Comparison of ENCODE assay signal across 19 mouse cellular contexts in the genomic region with DNA sequence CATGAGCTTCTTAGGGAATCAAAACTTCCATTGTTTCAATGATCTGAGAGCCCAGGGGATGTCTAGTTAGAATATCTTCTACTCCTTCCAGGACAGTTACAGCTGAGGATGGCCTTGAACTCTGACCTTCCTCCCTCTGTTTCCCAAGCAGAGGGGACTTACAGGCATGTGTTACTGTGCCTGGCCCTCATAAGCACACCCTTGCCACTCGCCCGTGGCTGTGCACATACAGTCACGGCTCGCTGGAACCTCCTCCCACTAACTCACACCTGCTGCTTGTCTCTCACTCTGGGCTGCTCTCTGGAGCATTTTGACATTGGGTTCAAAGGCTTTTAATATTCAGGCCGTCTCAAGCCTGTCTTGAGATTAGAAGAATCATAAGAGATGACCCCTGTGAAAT.
"Had no signal": no experiment of that assay in that cellular context is flagged by ENCODE, and none has a peak within 500 bp of the region (broad histone marks: within the 10 kb centered on the region; RNA-seq: fewer than 3 reads in every experiment).

No protein-coding gene starts in this region.

- H3K4me2 ChIP-seq: limb, embryonic 12.5 days; limb, embryonic 15.5 days; liver, embryonic 11.5 days; lung, embryonic 14.5 days; midbrain, embryonic 13.5 days; neural tube, embryonic 15.5 days had no signal

- H3K9me3 ChIP-seq: limb, embryonic 12.5 days; limb, embryonic 15.5 days; midbrain, embryonic 13.5 days; neural tube, embryonic 15.5 days had no signal

- DNase-seq: kidney, adult 18-20 months; kidney, postnatal 10 days; left cerebral cortex, postnatal 4 days; liver, postnatal 0 days; lung, embryonic 14.5 days; thymus, adult 2 months; thymus, postnatal 14 days; thymus, postnatal 4 days had no signal

- H3K27ac ChIP-seq: limb, embryonic 12.5 days; limb, embryonic 15.5 days; liver, embryonic 14.5 days; macrophage; midbrain, embryonic 13.5 days; neural tube, embryonic 15.5 days had no signal

- ATAC-seq: inflammation-experienced regulatory T-cells, adult 6 months; intestine, embryonic 16.5 days; liver, postnatal 0 days; lung, postnatal 0 days; midbrain, embryonic 13.5 days had no signal

- H3K27me3 ChIP-seq: limb, embryonic 15.5 days; midbrain, embryonic 13.5 days; neural tube, embryonic 15.5 days had no signal

- H3K9ac ChIP-seq: limb, embryonic 12.5 days; limb, embryonic 15.5 days; liver, embryonic 14.5 days; liver, postnatal 0 days; lung, embryonic 14.5 days; midbrain, embryonic 13.5 days; neural tube, embryonic 15.5 days had no signal

- H3K4me3 ChIP-seq: limb, embryonic 12.5 days; limb, embryonic 15.5 days; midbrain, embryonic 13.5 days; myocyte; neural tube, embryonic 15.5 days had no signal

- H3K36me3 ChIP-seq: limb, embryonic 12.5 days; limb, embryonic 15.5 days; midbrain, embryonic 13.5 days; neural tube, embryonic 15.5 days had no signal

- H3K4me1 ChIP-seq: limb, embryonic 12.5 days; limb, embryonic 15.5 days had no signal
